Mouse (Mus musculus): ENCODE data around the gene Olfr543.
"Not testable (repeated sequence)": the region's sequence is repeated elsewhere in the genome, so short reads cannot be mapped to it uniquely, and the experiment has no call there.

The Olfr543 gene

GRCm38 (mm10) chr7:102481579-102481978 is at the start of gene Olfr543:
Gene Olfr543 (minus strand): TSS chr7:102481679.
- DNase-seq (ENCODE audit: low spot score), result no peak

GRCm38 (mm10) chr7:102529052-102529451 is 47.6 kb upstream of the Olfr543 start:
- DNase-seq (ENCODE audit: low spot score), result no peak

GRCm38 (mm10) chr7:102517051-102517335 is 35.5 kb upstream of the Olfr543 start:
- DNase-seq (ENCODE audit: low spot score), result no peak

- no peak for DNase-seq (ENCODE audit: low spot score)
Observed at GRCm38 (mm10) chr7:102516261-102517050, 35.0 kb upstream of the Olfr543 start.

- DNase-seq (ENCODE audit: low spot score), result no peak
Observed at GRCm38 (mm10) chr7:102514144-102514543, 32.7 kb upstream of the Olfr543 start.

GRCm38 (mm10) chr7:102512814-102513435 is 31.4 kb upstream of the Olfr543 start:
- peak; percentile 94 for DNase-seq (ENCODE audit: low spot score)

- DNase-seq (ENCODE audit: low spot score), result no peak
Observed at GRCm38 (mm10) chr7:102511927-102512326, 30.4 kb upstream of the Olfr543 start.

GRCm38 (mm10) chr7:102509726-102510125 is 28.2 kb upstream of the Olfr543 start:
- no peak for DNase-seq (ENCODE audit: low spot score)

GRCm38 (mm10) chr7:102508666-102509065 is 27.2 kb upstream of the Olfr543 start:
- DNase-seq (ENCODE audit: low spot score), result no peak

GRCm38 (mm10) chr7:102508066-102508465 is 26.6 kb upstream of the Olfr543 start:
- DNase-seq (ENCODE audit: low spot score), result no peak

- peak; percentile 87 for DNase-seq (ENCODE audit: low spot score)
Observed at GRCm38 (mm10) chr7:102506848-102507247, 25.4 kb upstream of the Olfr543 start.

GRCm38 (mm10) chr7:102501986-102502385 is 20.5 kb upstream of the Olfr543 start:
- DNase-seq (ENCODE audit: low spot score), result no peak

- no peak for DNase-seq (ENCODE audit: low spot score)
Observed at GRCm38 (mm10) chr7:102499473-102499872, 18.0 kb upstream of the Olfr543 start, which contains the start of gene Olfr545. Gene Olfr545 (minus strand): TSS chr7:102499573.

- DNase-seq (ENCODE audit: low spot score), result not testable (repeated sequence)
Observed at GRCm38 (mm10) chr7:102494416-102494815, 12.9 kb upstream of the Olfr543 start.

- no peak for DNase-seq (ENCODE audit: low spot score)
Observed at GRCm38 (mm10) chr7:102488161-102488560, 6.7 kb upstream of the Olfr543 start, which contains the start of gene Olfr544. Gene Olfr544 (minus strand): TSS chr7:102488313.

GRCm38 (mm10) chr7:102486105-102486504 is 4.6 kb upstream of the Olfr543 start:
- no peak for DNase-seq (ENCODE audit: low spot score)

GRCm38 (mm10) chr7:102484766-102485165 is 3.3 kb upstream of the Olfr543 start:
- not testable (repeated sequence) for DNase-seq (ENCODE audit: low spot score)

GRCm38 (mm10) chr7:102483665-102484064 is 2.2 kb upstream of the Olfr543 start:
- DNase-seq (ENCODE audit: low spot score), result no peak

GRCm38 (mm10) chr7:102480821-102481220 is 658 bp downstream of the Olfr543 start:
- DNase-seq (ENCODE audit: low spot score), result no peak

GRCm38 (mm10) chr7:102479368-102480078 is 2.0 kb downstream of the Olfr543 start:
- no peak for DNase-seq (ENCODE audit: low spot score)

GRCm38 (mm10) chr7:102478926-102479325 is 2.6 kb downstream of the Olfr543 start:
- DNase-seq (ENCODE audit: low spot score), result no peak

GRCm38 (mm10) chr7:102478425-102478824 is 3.1 kb downstream of the Olfr543 start:
- DNase-seq (ENCODE audit: low spot score), result no peak

GRCm38 (mm10) chr7:102477377-102477776 is 4.1 kb downstream of the Olfr543 start:
- DNase-seq (ENCODE audit: low spot score), result no peak
